Mouse (Mus musculus) embryo, embryonic 9.5 days (tissue): Measurements from ENCODE around the gene Klhl42.
A peak's percentile ranks its signal among the peaks of the same experiment; 100 is the strongest.

Experiments
- DNase-seq: peaks from one replicate; pipeline ENCODE4 v3.0.0-alpha.2; 2017; ENCODE audit errors: extremely low spot score

Gene Klhl42

DNA sequence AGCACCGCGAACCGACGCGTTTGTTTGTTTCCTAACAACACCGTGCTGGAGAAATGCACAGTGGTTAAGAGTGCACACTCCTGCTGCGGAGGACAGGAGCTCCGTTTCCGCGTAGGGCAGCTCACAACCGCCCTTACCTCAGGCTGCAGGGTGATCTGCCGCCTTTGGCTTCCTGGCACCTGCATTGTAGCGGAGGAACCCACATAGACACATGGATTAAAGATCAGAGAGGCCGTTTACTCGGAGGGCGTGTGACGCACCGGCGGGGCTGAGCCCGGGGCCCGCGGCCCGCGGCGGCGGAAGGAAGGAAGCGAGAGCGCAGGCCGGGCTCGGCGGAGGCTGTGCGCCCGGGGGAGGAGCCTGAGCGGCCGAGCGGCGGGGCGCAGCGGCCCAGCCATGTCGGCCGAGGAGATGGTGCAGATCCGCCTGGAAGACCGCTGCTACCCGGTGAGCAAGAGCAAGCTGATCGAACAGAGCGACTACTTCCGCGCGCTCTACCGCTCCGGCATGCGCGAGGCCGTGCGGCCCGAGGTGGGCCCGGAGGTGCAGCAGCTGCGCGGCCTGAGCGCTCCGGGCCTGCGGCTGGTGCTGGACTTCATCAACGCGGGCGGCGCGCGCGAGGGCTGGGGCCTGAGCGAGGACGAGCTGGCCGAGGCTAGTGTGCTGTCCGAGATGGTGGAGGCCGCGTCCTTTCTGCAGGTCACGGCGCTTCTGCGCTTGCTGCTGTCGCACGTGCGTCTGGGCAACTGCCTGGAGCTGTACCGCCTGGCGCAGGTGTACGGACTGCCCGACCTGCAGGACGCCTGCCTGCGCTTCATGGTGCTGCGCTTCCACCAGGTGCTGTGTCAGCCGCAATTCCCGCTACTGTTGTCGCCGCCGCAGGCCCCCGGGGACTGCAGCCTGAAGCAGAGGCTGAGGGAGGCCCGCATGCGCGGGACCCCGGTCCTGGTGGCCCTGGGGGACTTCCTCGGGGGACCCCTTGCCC is at the start of gene Klhl42:
TSS of gene Klhl42 (plus strand) at position 244 of the 985 bp plus-strand sequence.
- DNase-seq, result peak; percentile 78

DNA sequence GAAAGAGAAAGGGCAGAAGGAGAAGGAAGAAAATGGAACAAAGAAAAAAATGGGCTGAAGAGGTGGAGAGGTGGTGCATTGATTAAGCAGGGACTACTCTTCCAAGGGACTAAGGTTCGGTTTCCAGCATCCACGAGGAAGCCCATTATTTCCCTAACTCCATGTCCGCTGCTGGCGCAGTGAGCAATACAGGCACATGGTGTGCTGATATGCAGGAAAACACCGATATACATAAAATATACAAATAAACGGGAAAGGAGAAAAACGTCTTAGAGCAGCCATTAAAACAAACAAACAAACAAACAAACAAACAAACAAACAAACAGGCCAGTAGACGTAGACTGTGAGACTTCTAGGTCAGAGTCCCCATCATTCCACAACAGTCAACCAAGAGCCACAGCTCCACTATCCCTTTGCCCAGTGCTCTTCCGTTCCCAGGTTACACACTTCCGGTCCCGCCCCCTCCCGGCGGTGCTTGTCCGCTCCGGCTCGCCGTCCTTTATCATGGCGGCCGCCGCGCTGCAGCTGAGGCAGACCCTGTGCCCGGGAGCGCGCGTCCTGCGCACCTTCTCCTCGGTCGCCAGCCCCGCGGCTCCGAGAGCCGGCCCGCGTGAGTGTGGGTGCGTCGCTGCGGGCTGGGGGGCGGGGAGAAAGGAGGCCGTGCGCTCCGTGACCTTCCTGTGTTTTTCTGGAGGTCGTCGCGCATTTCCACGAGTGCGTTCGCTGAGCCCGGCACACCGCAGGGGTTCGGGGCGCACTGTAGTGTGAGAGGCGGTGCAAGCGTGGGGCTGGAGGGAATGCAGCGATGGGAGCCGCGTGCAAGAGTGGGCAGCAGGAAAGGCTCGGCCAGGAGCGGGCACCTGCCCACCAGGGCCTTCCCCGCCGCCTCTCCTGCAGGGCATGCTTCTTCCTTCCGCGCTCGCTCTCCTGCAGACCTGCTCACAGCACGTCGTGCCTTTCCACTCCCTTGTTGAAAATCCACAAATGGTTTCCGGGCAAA is 48.6 kb upstream of the Klhl42 start, which contains the start of gene Mrps35:
TSS of gene Mrps35 (plus strand) at position 474 of the 1,000 bp plus-strand sequence.
- peak; percentile 90 for DNase-seq

DNA sequence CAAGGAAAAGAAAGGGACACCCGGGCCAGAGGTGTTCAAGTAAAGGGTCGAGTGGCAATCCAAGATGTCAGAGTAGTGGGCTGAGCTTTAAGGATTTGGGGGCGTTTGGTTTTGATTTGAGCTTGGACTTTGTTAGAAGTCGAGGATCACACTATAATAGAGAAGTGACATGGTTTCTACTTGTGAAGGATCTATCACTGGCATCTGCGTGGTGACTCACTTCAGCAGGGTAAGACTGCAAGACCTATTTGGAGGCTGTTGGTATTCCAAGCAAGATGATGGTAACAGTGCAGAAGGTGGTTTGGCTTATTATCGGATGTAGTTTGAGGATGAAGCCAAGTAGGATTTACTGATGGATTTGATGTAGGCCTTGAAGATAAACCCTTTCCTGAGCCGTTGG is 47.5 kb upstream of the Klhl42 start:
- peak; percentile 1 for DNase-seq

DNA sequence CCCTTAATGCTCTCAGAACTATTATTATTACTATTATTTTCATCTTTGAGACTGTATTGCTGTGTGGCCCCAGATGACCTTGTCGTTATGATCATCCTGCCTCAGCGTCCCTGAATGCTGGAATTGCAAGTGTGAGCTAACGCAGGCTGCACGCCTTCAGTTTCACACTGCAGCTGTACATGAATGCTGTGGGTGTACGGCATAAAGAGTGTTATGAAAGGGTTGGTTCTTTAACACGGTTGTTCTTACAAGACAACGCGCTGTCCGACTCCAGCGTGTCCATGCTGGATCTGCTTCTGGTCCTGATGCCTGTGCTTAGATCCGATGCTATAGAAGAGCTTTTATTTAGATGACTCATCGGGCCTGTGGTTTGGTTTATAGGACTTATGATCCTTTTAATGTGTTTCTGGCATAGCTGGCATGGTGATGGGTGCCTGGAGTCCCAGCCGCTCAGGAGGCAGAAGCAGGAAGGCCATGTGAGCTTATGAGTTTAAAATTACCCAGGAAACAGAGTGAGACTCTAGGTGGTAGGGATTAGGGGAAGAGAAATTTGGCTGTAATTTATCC is 41.9 kb upstream of the Klhl42 start:
- no peak for DNase-seq

DNA sequence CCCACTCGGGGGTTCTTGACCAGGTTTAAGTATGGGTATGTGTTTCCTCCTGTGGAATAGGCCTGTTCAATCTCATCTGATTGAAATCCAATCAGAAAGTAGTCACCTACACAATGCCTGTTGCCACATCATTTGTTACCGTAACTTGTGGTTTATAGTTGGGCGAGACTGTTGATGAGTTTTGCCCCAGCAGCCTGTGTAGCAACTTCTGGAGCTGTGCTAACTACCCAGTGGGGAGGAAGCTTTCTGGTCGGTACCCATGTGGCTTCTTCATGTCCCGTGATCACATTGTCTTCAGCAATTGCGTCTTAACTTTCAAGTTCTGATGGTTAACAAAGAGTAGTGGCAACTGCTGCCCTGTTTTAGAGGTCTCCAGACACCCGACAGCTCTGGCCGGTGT is 39.5 kb upstream of the Klhl42 start:
- DNase-seq, result no peak

DNA sequence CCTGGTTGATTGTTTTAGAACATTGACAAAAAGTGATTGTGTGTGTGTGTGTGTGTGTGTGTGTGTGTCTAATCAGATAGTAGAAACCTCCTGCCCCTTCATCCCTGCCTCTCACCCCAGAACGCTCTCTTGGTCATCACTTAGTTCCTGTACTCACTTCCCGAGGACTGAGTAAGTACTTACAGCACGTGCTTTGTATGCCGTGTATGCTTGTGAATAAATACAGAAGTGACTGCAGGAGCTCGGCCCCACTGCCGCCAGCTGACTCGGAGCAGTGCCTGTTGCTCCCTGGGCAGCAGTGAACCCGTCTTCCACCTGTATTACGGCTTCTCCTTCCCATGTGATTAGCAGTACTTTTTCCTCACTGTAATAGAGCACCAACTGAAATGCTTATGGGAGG is 38.7 kb upstream of the Klhl42 start:
- DNase-seq, result no peak

DNA sequence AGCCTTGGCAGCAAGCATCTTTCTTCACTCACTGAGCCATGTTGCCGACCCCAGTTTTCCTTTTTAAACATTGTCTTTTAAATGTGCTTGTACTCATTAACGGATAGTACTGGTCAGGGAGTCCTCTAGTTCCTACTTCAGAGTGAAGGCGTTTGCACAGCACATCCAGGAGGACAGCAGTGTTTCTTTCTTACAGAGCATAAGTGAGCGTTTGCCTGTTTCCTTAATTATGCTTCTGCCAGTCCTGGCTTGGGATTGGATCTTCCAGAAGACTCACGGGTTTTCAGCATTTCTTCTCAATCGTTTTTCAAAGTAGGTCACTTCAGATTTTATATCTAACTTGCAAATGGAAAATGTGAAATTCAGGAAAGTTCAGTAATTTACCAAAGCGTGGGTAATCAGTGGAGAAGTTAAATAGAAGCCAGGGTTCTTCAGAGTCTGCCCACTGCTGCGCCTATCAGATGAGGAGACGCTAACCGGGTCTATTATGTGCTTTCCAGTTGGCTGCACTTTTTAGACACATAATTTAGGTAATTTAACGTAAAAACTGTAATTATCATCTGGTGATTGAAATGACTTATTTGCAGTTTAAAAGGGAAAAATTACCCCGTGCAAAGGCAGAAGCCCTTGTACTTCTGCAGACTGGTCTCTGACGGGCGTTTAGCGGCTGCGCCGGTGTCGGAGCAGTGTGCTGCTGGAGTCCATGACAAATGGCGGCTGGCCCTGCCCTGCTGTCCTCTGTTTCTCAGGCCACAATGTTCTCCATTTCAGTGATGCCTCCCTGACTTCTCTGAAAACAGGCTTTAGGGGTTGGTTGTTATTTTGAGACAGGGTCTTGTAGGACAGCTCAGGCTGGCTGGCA is 37.2 kb upstream of the Klhl42 start:
- no peak for DNase-seq

DNA sequence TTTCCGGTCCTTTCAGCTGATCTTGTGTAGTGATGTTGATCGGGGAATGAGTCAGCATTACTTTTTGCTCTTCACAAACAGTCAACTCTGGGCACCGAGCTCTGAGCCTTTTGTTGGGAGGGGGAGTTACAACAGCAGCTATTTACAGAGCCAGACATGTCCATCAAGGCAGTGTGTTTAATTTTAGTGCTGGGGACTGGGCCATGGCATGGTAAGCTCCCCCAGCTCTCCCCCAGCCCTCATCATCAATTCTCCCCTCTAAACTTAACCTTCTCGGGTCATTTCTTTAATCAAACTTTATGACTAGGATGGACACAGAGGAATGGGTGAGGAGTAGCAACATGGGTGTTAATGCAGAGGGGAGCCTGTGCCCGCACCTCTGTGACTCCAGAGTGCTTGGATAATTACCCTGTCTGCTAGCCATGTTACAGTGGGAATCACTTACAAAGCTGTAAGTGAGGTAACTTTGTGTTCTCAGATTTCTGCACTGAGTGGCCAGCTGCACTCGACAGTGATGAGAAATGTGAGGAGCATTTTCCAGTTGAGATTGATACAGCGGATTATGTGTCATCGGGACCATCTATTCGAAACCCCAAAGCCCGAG is 35.7 kb upstream of the Klhl42 start:
- DNase-seq, result no peak

DNA sequence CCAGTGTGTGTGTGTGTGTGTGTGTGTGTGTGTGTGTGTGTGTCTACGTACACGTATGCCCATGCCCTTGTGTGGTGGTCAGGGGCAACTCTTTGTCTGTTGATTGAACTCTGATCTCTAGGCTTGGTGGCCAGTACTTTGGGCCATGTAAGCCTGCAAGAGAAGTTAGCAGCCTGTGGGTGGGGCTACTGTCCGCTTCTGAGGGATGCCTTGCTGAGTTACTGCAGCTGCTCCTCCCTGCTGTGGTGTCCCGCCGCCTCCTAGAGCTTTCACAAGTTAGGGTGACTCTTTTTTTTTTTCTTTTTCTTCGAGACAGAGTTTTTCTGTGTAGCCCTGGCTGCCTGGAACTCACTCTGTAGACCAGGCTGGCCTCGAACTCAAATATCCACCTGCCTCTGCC is 31.9 kb upstream of the Klhl42 start:
- DNase-seq, result no peak

DNA sequence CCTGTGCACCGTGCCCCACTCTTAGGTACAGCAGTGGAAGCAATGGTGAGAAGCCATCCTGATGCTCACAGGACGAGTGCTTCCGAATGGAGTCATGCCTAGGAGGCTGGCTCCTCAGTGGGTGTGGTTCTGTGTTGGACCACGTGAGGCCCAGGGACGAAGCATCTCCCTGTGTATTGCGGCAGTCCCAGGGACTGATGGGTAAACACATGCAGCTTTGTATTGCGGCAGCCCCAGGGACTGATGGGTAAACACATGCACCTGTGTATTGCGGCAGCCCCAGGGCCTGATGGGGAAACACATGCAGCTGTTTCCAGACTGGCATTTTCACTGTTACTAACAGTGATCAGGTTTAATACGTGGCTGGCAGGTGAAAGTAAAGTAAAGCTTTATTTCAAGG is 29.5 kb upstream of the Klhl42 start:
- no peak for DNase-seq

DNA sequence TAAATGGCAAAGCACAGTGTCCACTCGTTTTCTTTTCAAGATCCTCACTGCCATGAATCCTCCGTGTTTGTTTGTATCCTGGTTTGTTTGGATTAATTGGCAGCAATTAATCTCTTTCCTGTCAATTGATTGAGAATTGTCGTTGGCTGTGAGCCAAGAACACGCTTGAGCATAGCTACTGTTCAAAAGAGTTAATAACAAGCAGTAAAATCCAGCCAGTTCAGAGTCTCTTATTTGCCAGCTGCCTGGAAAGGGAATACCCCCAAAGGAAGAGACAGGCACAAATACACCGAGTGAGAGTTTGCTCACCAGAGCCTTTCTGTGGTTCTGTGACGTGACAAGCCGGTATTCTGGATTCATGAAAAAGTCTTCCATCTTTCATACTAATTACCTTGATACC is 29.1 kb upstream of the Klhl42 start:
- DNase-seq, result no peak

DNA sequence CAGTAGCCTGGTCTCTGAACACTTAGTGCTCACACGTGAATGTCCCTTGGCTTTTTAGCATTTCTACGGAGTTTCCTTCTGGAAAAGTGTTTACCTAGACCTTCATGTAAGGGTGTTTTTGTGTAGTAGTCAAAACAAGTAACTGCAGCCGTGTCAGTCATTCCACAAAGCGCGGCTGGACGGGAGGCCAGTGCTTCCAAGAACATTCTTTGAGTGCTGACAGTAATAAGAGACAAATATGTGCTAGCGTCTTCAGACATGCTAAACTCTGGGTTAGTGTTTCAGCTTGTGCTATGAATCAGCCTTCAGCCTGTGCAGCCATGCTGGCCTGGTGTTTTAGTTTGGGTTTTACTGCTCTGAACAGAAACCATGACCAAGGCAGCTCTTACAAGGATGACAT is 28.5 kb upstream of the Klhl42 start:
- no peak for DNase-seq

DNA sequence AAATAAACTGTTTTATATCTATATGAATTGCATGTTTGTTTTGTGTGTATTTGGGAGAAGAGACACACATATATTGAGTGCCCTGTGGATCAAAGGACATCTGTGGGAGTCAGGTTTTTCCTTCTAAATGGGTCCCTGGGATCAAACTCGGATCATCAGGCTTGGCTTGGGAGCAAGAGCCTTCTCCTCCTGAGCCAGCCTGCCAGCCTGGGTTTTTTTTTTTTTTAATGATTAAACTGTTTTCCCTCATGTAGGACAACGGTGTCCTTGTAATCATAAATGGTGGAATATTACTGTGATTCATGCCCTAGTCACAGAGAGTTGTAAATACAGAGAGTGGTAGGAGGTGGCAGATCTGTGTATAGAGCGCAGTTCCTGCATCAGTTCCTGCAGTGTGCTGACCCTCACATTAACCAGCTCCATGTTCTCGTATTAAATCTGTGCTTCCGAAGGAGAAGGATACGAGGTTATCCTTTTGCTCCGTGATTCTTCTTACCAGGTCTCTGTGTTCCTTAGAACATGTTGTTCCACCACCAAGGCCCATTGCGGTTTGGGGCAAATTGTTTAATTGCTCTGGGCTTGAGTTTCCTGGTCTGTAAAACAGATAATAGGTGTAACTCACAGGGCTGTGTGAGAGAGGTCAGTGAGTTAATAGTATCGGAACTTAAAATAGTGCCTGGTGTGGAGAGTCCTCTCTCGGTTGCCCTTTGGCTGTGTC is 26.8 kb upstream of the Klhl42 start:
- no peak for DNase-seq

DNA sequence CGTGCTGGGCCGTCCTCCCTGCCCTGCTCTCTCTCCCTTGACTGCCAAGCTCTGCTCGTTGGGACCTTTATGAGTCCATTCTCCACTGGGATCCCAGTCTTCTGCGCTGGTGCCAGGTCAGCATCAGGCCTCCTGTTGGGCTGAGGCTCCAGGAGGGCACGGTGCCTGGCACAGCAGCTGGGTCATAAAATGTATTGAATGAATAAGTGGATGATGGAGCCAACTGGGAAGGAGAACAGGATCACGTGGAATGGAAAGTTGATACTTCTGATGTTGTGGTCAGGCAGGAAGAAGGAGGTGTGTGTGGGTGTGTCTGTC is 26.3 kb upstream of the Klhl42 start:
- no peak for DNase-seq

DNA sequence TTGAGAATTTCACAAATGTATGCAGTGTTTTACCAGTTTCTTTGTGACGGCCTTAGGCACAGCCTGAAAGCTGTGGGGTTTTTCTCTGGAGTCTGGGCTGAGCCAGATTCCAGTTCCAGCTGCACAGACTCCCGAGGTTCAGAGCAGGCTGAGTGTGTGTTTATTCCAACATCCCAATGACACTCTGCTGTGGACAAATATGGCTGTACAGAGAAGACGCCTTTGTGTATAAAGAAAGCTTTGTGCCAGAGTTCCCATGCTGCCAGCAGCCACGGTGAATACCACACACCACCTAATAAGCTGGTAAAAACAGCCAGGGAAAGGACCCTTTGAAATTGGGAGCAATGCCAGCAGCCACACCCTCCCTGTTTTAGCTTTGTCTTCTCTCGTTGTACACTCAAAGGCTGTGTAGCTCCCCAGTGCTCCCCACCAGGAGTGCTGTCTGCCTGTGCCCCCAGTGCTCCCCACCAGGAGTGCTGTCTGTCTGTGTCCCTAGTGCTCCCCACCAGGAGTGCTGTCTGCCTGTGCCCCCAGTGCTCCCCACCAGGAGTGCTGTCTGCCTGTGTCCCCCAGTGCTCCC is 15.3 kb upstream of the Klhl42 start:
- no peak for DNase-seq

DNA sequence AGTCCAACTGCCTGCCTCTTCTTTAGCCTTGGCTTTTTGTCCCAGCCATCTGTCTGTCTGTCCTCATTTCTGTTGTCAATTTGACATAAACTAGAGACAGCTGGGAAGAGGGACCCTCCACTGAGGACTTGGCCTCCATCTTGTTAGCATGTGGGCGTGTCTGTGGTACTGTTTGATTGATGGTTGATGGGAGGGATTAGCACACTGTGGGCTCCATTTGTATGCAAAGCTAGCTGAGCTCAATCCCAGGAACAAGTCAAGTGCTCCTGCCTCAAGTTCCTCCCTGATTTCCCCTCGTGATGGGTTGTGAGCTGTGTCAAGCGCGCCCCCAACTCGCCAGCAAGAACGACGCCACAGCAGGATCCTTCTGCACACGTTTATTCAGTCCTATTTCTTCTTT is 14.3 kb upstream of the Klhl42 start:
- DNase-seq, result no peak

DNA sequence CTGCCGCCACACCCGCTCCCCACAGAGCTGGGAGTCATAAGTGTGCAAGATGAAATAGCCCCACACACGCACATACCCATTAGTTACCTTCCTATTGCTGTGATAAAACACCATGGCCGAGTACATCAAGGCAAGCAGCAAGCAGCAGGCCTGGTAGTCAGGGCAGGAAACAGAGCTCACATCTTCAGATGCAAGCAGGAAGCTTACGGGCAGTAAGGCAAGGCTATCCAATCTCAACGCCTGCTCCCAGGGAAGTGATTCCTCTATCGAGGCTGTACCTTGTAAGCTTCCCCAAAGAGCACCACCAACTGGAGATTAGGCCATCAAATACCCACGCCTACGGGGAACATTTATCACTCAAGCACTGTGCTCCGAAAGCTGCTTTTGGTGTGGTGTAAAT is 11.3 kb upstream of the Klhl42 start:
- no peak for DNase-seq

DNA sequence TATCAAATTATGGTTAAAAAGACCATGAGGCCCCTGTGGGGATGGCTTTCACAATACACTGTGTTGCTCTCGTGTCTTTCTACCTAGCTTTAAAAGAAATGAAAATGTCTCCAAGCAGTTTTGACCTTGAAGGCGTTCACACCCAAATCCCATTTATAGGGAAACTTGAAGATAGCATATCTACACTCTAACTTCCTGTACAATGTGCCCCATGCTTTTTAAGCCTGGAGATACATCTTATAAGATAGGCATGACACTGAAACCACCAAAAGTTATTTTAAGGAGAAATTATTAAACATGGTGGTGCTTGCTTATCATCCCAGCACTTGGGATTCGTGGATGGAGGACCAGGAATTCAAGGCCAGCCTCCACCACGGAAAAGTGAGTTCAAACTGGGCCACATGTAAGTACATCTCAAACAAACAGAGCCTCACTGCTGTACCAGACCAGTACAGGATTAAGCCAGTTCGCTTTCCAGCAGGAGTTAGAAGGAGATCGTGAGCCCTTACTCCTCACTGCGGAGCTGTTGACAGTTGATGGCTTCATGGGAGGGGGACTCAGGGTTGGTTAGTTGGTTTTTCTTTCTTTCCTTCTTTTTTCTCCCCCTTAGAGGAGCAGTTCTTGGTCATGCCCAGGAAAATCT is 5.7 kb upstream of the Klhl42 start:
- DNase-seq, result no peak

DNA sequence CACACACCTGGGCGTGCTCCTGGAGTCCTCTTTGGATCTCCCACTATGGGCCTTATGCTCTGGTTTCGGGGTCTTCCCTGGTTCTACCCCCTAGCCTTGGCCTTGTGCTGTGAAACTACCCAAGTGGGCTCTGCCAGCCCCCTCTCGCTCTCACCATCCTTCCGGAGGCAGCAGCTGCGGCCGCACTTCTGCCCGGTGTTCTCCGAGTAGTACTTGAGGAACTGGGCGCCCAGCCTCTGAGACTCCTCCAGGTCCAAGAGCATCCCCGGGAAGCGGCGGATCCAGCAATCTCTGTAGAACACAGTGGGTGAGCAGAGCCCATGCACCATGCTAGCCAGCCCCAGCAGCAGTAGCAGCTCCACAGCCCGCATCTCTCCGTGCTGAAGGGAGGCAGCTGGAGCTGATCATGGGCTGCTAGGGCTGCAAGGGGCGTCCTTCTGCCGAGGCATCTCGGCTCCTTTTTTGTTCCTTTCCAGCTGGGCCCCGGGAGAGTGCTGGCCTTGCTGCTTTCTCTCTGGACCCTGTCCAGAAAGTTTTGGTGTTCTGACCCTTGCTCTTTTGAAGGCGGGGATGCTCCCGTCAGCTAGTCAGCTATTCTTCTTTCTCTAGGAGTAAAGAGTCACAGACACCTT is 4.5 kb upstream of the Klhl42 start, which contains the start of gene Mansc4:
TSS of gene Mansc4 (minus strand) at position 439 of the 632 bp plus-strand sequence.
- peak; percentile 59 for DNase-seq
